Mouse (Mus musculus) stomach, postnatal 0 days (tissue): ENCODE results near the gene Cldn1. TPM values are rescaled to one million over a fixed set of nuclear protein-coding genes. Genes with fewer than 3 reads are reported as not detected.
A peak's percentile ranks its signal among the peaks of the same experiment; 100 is the strongest.

Experiments used
- ATAC-seq: fragments of 200-750 bp; cut with Nextera tagmentation; 2 replicates; pipeline ENCODE4 v1.8.0; 2017; ENCODE audit not compliant: low FRiP score, low TSS enrichment
- DNase-seq: peaks from one replicate; pipeline ENCODE4 v3.0.0-alpha.2; 2016; ENCODE audit warnings: low spot score
- H3K27ac ChIP-seq: fragments of 300-500 bp; sonication (generic); replicated peaks from 2 replicates; pipeline ENCODE4 v1.5.1; 2014; ENCODE audit warnings: mild to moderate bottlenecking, control low read depth
- H3K27me3 ChIP-seq: fragments of 300-500 bp; sonication (generic); 2 replicates; pipeline ENCODE4 v1.6.1; 2014; ENCODE audit warnings: low read length; ENCODE audit not compliant: control insufficient read depth, insufficient read depth
- H3K36me3 ChIP-seq: fragments of 300-500 bp; sonication (generic); 2 replicates; pipeline ENCODE4 v1.6.1; 2014; ENCODE audit warnings: low read length, mixed read lengths; ENCODE audit not compliant: control insufficient read depth, insufficient read depth
- H3K4me1 ChIP-seq: fragments of 300-500 bp; sonication (generic); replicated peaks from 2 replicates; pipeline ENCODE4 v1.6.1; 2014; ENCODE audit warnings: antibody characterized with exemption; ENCODE audit not compliant: control insufficient read depth, insufficient read depth
- H3K4me2 ChIP-seq: fragments of 300-500 bp; sonication (generic); replicated peaks from 2 replicates; pipeline ENCODE4 v1.6.1; 2014; ENCODE audit warnings: low read depth, mild to moderate bottlenecking, control low read depth, moderate library complexity
- H3K4me3 ChIP-seq: fragments of 300-500 bp; sonication (generic); 2 replicates; pipeline ENCODE4 v1.5.1; 2014; ENCODE audit warnings: low read depth, low read length, control low read depth
- H3K9ac ChIP-seq: fragments of 300-500 bp; sonication (generic); 2 replicates; pipeline ENCODE4 v1.6.1; 2014; ENCODE audit warnings: mild to moderate bottlenecking, low read length, control low read depth, mixed read lengths
- H3K9me3 ChIP-seq: fragments of 300-500 bp; sonication (generic); 2 replicates; pipeline ENCODE4 v1.6.1; 2016; ENCODE audit warnings: low read length; ENCODE audit not compliant: control insufficient read depth
- CTCF ChIP-seq: IDR thresholded peaks from 2 replicates; pipeline ENCODE4 v1.5.1; 2016; ENCODE audit warnings: antibody characterized with exemption, low read depth, mild to moderate bottlenecking, moderate library complexity
- EP300 ChIP-seq: optimal IDR thresholded peaks from 2 replicates; pipeline ENCODE3; 2016; ENCODE audit warnings: antibody characterized with exemption
- WGBS: fragments of 180-500 bp; shearing (Covaris S2); extraction: QIAGEN DNeasy Blood & Tissue Kit; methylation state at CpG from one replicate; pipeline ENCODE4 v1.1.7; 2014; 5-methylcytosine and 5-hydroxymethylcytosine counted together
- polyA plus RNA-seq: library from polyadenylated mRNA; unstranded; fragments of >200 nt; fragmentation: Nextera tagmentation; extraction: Ambion mirVana; gene quantifications from 2 replicates; pipeline ENCODE4 v1.2.1, GENCODE M21; 2015

Cldn1 gene
- 14.1 and 14.6 TPM in 2 replicates for polyA plus RNA-seq

DNA sequence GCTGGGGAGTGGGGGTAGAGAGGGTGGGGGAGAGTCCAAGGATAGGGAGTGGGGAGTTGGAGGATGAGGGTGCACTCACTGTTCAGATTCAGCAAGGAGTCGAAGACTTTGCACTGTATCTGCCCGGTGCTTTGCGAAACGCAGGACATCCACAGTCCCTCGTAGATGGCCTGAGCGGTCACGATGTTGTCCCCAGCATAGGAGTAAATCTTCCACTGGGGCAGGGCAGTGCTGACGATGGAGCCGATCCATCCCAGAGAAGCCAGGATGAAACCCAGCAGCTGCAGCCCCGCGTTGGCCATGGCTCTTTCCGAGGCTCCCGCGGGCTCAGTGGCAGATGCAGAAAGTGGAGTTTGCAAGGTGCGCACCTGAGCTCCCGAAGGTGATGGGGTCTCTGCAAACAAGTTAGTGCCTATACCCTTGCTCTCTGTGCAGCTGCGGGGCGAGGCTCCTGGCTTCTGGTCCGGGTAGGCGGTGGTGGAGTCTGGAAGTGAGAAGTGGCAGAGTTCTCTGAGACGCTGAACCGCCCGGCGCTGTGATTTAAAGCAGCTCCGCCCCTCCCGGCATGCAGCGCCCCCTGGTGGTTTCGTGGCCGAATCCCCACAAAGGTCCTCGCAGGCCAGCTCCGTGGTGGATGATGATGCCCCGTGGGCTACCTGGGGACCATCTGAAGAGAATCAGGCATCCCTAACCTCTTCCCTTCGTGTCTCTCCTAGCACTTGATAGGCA, at the start of gene Cldn1:
TSS of gene Cldn1 (minus strand) at position 517 of the 729 bp plus-strand sequence.
- Histone ChIP-seq H3K9ac (peak within 1 kb of the TSS; percentile 35), H3K36me3 (no peaks in the 10 kb centered on the region), H3K27ac (no peak within 1 kb of the TSS), H3K4me3 (peak within 1 kb of the TSS; percentile 34), H3K9me3 (no peaks in the 10 kb centered on the region), H3K27me3 (no peaks in the 10 kb centered on the region), H3K4me2 (peak within 1 kb of the TSS; percentile 75), H3K4me1 (no peaks in the 10 kb centered on the region)
- TF ChIP-seq EP300 (no peak), CTCF (peak; percentile 95)
- DNase-seq (peak; percentile 87), ATAC-seq (peak; percentile 88)
- WGBS, result 3% methylated on average over 33 of the region's 33 CpGs

DNA sequence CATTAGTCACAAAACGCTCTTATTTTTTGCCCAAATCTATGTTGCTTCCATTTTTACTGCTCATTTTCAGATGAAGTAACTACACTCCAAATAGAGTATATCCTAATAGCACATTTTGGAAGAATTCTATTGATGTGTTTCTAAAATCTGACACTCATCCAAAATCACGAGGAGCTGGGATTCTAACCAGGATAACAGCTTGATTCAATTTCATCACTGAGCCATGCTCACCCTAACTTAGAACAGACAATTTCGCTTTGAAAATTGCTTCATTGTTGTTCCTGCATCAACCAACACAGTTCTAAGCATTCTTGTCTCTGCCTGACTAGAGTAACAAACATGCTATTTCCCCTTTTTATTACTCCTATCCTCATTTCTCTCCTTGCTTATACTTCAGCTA, 47.0 kb upstream of the Cldn1 start:
- H3K4me3 ChIP-seq, result no peak overlapping the region
- no peak for TF ChIP-seq EP300
- no peak for TF ChIP-seq CTCF
- H3K4me2 ChIP-seq, result no peak overlapping the region
- 73% methylated on average over 3 of the region's 3 CpGs for WGBS
- no peak overlapping the region for H3K27ac ChIP-seq
- no peaks in the 10 kb centered on the region for H3K27me3 ChIP-seq
- no peaks in the 10 kb centered on the region for H3K4me1 ChIP-seq
- DNase-seq, result no peak
- no peak overlapping the region for H3K9ac ChIP-seq
- no peaks in the 10 kb centered on the region for H3K36me3 ChIP-seq
- ATAC-seq, result no peak
- H3K9me3 ChIP-seq, result no peaks in the 10 kb centered on the region

DNA sequence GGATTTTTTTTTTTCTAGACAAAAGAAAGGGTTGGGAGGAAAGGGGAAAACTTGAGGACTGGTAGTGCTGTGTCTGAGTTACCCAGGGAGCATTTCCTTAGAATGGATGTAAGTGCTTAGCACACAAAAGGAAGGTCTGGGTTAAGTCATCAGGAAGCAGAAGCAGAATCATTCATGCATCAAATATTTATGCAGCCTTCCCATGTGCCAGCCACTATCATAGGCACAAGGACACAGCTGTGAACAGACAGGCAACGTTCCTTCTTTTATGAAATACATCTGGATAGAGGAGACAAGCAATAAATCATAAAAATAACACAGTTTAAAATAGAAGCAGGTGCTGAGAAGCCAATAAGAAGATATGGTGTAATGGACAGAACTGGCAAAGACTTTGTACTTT, 32.4 kb upstream of the Cldn1 start:
- Histone ChIP-seq H3K27me3 (no peaks in the 10 kb centered on the region), H3K9me3 (no peaks in the 10 kb centered on the region), H3K27ac (no peak overlapping the region), H3K9ac (no peak overlapping the region), H3K4me3 (no peak overlapping the region), H3K36me3 (no peaks in the 10 kb centered on the region), H3K4me2 (no peak overlapping the region), H3K4me1 (no peaks in the 10 kb centered on the region)
- ATAC-seq, result no peak
- WGBS, result 33% methylated on average over 1 of the region's 1 CpGs
- no peak for DNase-seq
- no peak for TF ChIP-seq CTCF
- TF ChIP-seq EP300, result no peak

DNA sequence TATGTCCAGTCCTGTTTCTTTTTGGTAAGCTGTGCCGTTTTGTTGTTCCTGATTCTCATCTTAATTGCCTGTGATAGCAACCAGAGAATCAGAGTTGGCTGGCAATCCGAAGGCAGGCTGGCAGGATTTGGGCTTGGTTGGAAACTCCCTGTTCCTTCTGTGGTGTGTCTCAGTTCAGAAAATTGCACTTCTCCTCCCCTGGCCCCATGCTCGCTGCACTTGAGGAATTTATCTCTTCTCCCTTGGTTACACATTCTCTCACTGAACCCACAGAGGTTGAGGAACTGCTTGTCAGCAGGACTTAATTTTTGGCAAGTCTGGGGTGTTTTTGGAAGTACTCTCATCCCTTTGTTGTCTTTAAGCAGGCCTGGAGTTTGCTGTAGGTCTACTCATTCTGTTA, 29.3 kb upstream of the Cldn1 start:
- H3K9me3 ChIP-seq, result no peaks in the 10 kb centered on the region
- no peaks in the 10 kb centered on the region for H3K27me3 ChIP-seq
- ATAC-seq (no peak; the same call in 1 of the 2 replicates), DNase-seq (no peak)
- peak overlapping the region; percentile 45 for H3K27ac ChIP-seq
- no peaks in the 10 kb centered on the region for H3K4me1 ChIP-seq
- H3K9ac ChIP-seq, result no peak overlapping the region
- no peak overlapping the region for H3K4me2 ChIP-seq
- WGBS, result 17% methylated on average over 3 of the region's 3 CpGs
- no peaks in the 10 kb centered on the region for H3K36me3 ChIP-seq
- no peak overlapping the region for H3K4me3 ChIP-seq
- TF ChIP-seq EP300 (no peak), CTCF (no peak)

- Histone ChIP-seq H3K4me3 (no peak overlapping the region), H3K4me1 (no peaks in the 10 kb centered on the region), H3K9ac (no peak overlapping the region), H3K9me3 (no peaks in the 10 kb centered on the region), H3K36me3 (no peaks in the 10 kb centered on the region), H3K4me2 (no peak overlapping the region), H3K27ac (peak overlapping the region; percentile 45; the same call in 1 of the 2 replicates), H3K27me3 (no peaks in the 10 kb centered on the region)
- ATAC-seq (peak; percentile 45; the same call in 1 of the 2 replicates), DNase-seq (no peak)
- WGBS, result 52% methylated on average over 4 of the region's 4 CpGs
- TF ChIP-seq CTCF, result no peak
- no peak for TF ChIP-seq EP300
Measured at GRCm38 (mm10) chr16:26400549-26400948, 28.9 kb upstream of the Cldn1 start.

DNA sequence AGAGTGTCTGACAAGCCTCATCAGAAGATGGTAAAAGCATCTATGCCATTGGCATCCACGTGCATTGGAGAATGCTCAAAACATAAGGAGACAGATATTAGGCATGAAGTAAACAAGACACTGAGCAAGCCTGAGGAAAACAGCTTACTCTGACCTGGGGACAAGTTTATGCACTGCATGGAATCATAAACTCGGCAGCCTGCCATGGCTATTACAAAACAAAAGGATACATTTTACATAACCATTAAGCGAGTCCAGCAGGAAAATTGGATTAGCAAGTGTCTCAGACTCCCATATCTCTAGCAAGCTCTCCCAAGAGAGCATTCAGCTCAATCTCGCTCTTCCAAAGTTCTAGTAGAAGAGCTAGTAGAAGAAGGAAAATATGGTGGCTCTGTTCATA, 19.3 kb upstream of the Cldn1 start:
- Histone ChIP-seq H3K27me3 (no peaks in the 10 kb centered on the region), H3K9me3 (no peaks in the 10 kb centered on the region), H3K27ac (no peak overlapping the region), H3K4me2 (no peak overlapping the region), H3K4me3 (no peak overlapping the region), H3K9ac (no peak overlapping the region), H3K4me1 (no peaks in the 10 kb centered on the region), H3K36me3 (no peaks in the 10 kb centered on the region)
- DNase-seq (no peak), ATAC-seq (no peak)
- no peak for TF ChIP-seq CTCF
- TF ChIP-seq EP300, result no peak
- WGBS, result 75% methylated on average over 4 of the region's 4 CpGs
